Mouse (Mus musculus): ENCODE data around the gene Map3k11. TPM values are rescaled to one million over a fixed set of nuclear protein-coding genes. Genes with fewer than 3 reads are reported as not detected.

Map3k11 gene
- polyA plus RNA-seq, 1 experiment from 2014 or later: 22.4 TPM

GRCm38 (mm10) chr19:5742241-5742641, 53.7 kb downstream of the Map3k11 start:
- peak overlapping the region; percentile 98 for H3K9ac ChIP-seq (ENCODE audit: low read length)
- H3K27me3 ChIP-seq (ENCODE audit: control insufficient read depth, insufficient read depth, low read length): 0 out of 2 replicates have a peak, but pooled peaks cover 8% of the 10 kb centered on the region
- no peaks in the 10 kb centered on the region for H3K9me3 ChIP-seq (ENCODE audit: control insufficient read depth, low read length)
- peaks cover 31 to 49% of the 10 kb centered on the region in 2 experiments for H3K4me1 ChIP-seq (ENCODE audit: control insufficient read depth in 2 of 2, insufficient read depth in 2 of 2, low read length in 2 of 2)
- peaks cover under 1% of the 10 kb centered on the region for H3K36me3 ChIP-seq (ENCODE audit: control insufficient read depth, insufficient read depth, low read length)
- H3K4me2 ChIP-seq (ENCODE audit: low read length): peak overlapping the region; percentile 93
- H3K27ac ChIP-seq (replicated peaks in 1 of 2; ENCODE audit: control insufficient read depth in 1 of 2, insufficient read depth in 1 of 2, low read depth in 2 of 2, low read length in 2 of 2): peak overlapping the region; percentile 90 to 94
- under 1% methylated on average over 32 of the region's 32 CpGs for WGBS
- 0 out of 2 replicates have a peak, but pooled peaks have one; percentile 29 for ATAC-seq (ENCODE audit: insufficient number of reproducible peaks, insufficient read depth, low FRiP score, low read depth)
- H3K4me3 ChIP-seq (ENCODE audit: control insufficient read depth in 1 of 2, insufficient read depth in 1 of 2, low read depth in 1 of 2, low read length in 2 of 2): peak overlapping the region; percentile 74 to 79

GRCm38 (mm10) chr19:5743576-5743975, 55.0 kb downstream of the Map3k11 start:
- ATAC-seq (ENCODE audit: insufficient number of reproducible peaks, insufficient read depth, low FRiP score, low read depth): no peak
- Histone ChIP-seq H3K27ac (replicated peaks in 1 of 2; ENCODE audit: control insufficient read depth in 1 of 2, insufficient read depth in 1 of 2, low read depth in 2 of 2, low read length in 2 of 2) (no peak overlapping the region), H3K36me3 (ENCODE audit: control insufficient read depth, insufficient read depth, low read length) (peaks cover 5% of the 10 kb centered on the region), H3K9ac (ENCODE audit: low read length) (0 out of 2 replicates have a peak overlapping the region, but pooled peaks have one; percentile 98), H3K4me1 (ENCODE audit: control insufficient read depth in 2 of 2, insufficient read depth in 2 of 2, low read length in 2 of 2) (peaks cover 31 to 49% of the 10 kb centered on the region in 2 experiments), H3K9me3 (ENCODE audit: control insufficient read depth, low read length) (no peaks in the 10 kb centered on the region), H3K4me2 (ENCODE audit: low read length) (peak overlapping the region; percentile 93), H3K4me3 (ENCODE audit: control insufficient read depth in 1 of 2, insufficient read depth in 1 of 2, low read depth in 1 of 2, low read length in 2 of 2) (peak overlapping the region; percentile 1 to 74; a peak in 2 of 4 replicates), H3K27me3 (ENCODE audit: control insufficient read depth, insufficient read depth, low read length) (0 out of 2 replicates have a peak, but pooled peaks cover 11% of the 10 kb centered on the region)
- 62% methylated on average over 5 of the region's 5 CpGs for WGBS

- ATAC-seq (ENCODE audit: insufficient number of reproducible peaks, insufficient read depth, low FRiP score, low read depth): no peak
- H3K27ac ChIP-seq (replicated peaks in 1 of 2; ENCODE audit: control insufficient read depth in 1 of 2, insufficient read depth in 1 of 2, low read depth in 2 of 2, low read length in 2 of 2): no peak overlapping the region
- peak overlapping the region; percentile 63 for H3K9ac ChIP-seq (ENCODE audit: low read length)
- peak overlapping the region; percentile 19 to 27 for H3K4me3 ChIP-seq (ENCODE audit: control insufficient read depth in 1 of 2, insufficient read depth in 1 of 2, low read depth in 1 of 2, low read length in 2 of 2)
- WGBS: 10% methylated on average over 31 of the region's 36 CpGs
- no peaks in the 10 kb centered on the region for H3K9me3 ChIP-seq (ENCODE audit: control insufficient read depth, low read length)
- H3K4me1 ChIP-seq (ENCODE audit: control insufficient read depth in 2 of 2, insufficient read depth in 2 of 2, low read length in 2 of 2): peaks cover 27 to 39% of the 10 kb centered on the region in 2 experiments
- H3K27me3 ChIP-seq (ENCODE audit: control insufficient read depth, insufficient read depth, low read length): peaks cover 33% of the 10 kb centered on the region
- H3K4me2 ChIP-seq (ENCODE audit: low read length): peak overlapping the region; percentile 62
- H3K36me3 ChIP-seq (ENCODE audit: control insufficient read depth, insufficient read depth, low read length): peaks cover 14% of the 10 kb centered on the region
Observed at GRCm38 (mm10) chr19:5745756-5746710, 57.5 kb downstream of the Map3k11 start.

GRCm38 (mm10) chr19:5746907-5747363, 58.4 kb downstream of the Map3k11 start:
- H3K27me3 ChIP-seq (ENCODE audit: control insufficient read depth, insufficient read depth, low read length): peaks cover 42% of the 10 kb centered on the region
- no peak overlapping the region for H3K4me2 ChIP-seq (ENCODE audit: low read length)
- ATAC-seq (ENCODE audit: insufficient number of reproducible peaks, insufficient read depth, low FRiP score, low read depth): no peak
- no peaks in the 10 kb centered on the region for H3K9me3 ChIP-seq (ENCODE audit: control insufficient read depth, low read length)
- no peak overlapping the region for H3K27ac ChIP-seq (replicated peaks in 1 of 2; ENCODE audit: control insufficient read depth in 1 of 2, insufficient read depth in 1 of 2, low read depth in 2 of 2, low read length in 2 of 2)
- no peak overlapping the region for H3K4me3 ChIP-seq (ENCODE audit: control insufficient read depth in 1 of 2, insufficient read depth in 1 of 2, low read depth in 1 of 2, low read length in 2 of 2)
- no peak overlapping the region for H3K9ac ChIP-seq (ENCODE audit: low read length)
- WGBS: 28% methylated on average over 12 of the region's 12 CpGs
- H3K36me3 ChIP-seq (ENCODE audit: control insufficient read depth, insufficient read depth, low read length): peaks cover 14% of the 10 kb centered on the region
- H3K4me1 ChIP-seq (ENCODE audit: control insufficient read depth in 2 of 2, insufficient read depth in 2 of 2, low read length in 2 of 2): peaks cover 22 to 43% of the 10 kb centered on the region in 2 experiments

- Histone ChIP-seq H3K4me1 (ENCODE audit: control insufficient read depth in 2 of 2, insufficient read depth in 2 of 2, low read length in 2 of 2) (peaks cover 15 to 26% of the 10 kb centered on the region in 2 experiments; a peak in 3 of 4 replicates), H3K36me3 (ENCODE audit: control insufficient read depth, insufficient read depth, low read length) (peaks cover 27% of the 10 kb centered on the region), H3K9ac (ENCODE audit: low read length) (no peak overlapping the region), H3K4me2 (ENCODE audit: low read length) (no peak overlapping the region), H3K9me3 (ENCODE audit: control insufficient read depth, low read length) (no peaks in the 10 kb centered on the region), H3K4me3 (ENCODE audit: control insufficient read depth in 1 of 2, insufficient read depth in 1 of 2, low read depth in 1 of 2, low read length in 2 of 2) (no peak overlapping the region), H3K27ac (replicated peaks in 1 of 2; ENCODE audit: control insufficient read depth in 1 of 2, insufficient read depth in 1 of 2, low read depth in 2 of 2, low read length in 2 of 2) (no peak overlapping the region), H3K27me3 (ENCODE audit: control insufficient read depth, insufficient read depth, low read length) (peaks cover 59% of the 10 kb centered on the region)
- no peak for ATAC-seq (ENCODE audit: insufficient number of reproducible peaks, insufficient read depth, low FRiP score, low read depth)
- 72% methylated on average over 6 of the region's 6 CpGs for WGBS
Observed at GRCm38 (mm10) chr19:5749476-5749875, 60.9 kb downstream of the Map3k11 start.

GRCm38 (mm10) chr19:5750951-5751350, 62.4 kb downstream of the Map3k11 start:
- H3K27me3 ChIP-seq (ENCODE audit: control insufficient read depth, insufficient read depth, low read length): peaks cover 59% of the 10 kb centered on the region
- H3K4me1 ChIP-seq (ENCODE audit: control insufficient read depth in 2 of 2, insufficient read depth in 2 of 2, low read length in 2 of 2): peaks cover 10 to 18% of the 10 kb centered on the region in 2 experiments; a peak in 3 of 4 replicates
- no peak for ATAC-seq (ENCODE audit: insufficient number of reproducible peaks, insufficient read depth, low FRiP score, low read depth)
- no peak overlapping the region for H3K4me3 ChIP-seq (ENCODE audit: control insufficient read depth in 1 of 2, insufficient read depth in 1 of 2, low read depth in 1 of 2, low read length in 2 of 2)
- H3K27ac ChIP-seq (replicated peaks in 1 of 2; ENCODE audit: control insufficient read depth in 1 of 2, insufficient read depth in 1 of 2, low read depth in 2 of 2, low read length in 2 of 2): no peak overlapping the region
- H3K36me3 ChIP-seq (ENCODE audit: control insufficient read depth, insufficient read depth, low read length): peaks cover 29% of the 10 kb centered on the region
- no peak overlapping the region for H3K9ac ChIP-seq (ENCODE audit: low read length)
- no peak overlapping the region for H3K4me2 ChIP-seq (ENCODE audit: low read length)
- no peaks in the 10 kb centered on the region for H3K9me3 ChIP-seq (ENCODE audit: control insufficient read depth, low read length)
- 13% methylated on average over 22 of the region's 22 CpGs for WGBS

GRCm38 (mm10) chr19:5751742-5752141, 63.2 kb downstream of the Map3k11 start:
- H3K9me3 ChIP-seq (ENCODE audit: control insufficient read depth, low read length): no peaks in the 10 kb centered on the region
- H3K27me3 ChIP-seq (ENCODE audit: control insufficient read depth, insufficient read depth, low read length): peaks cover 56% of the 10 kb centered on the region
- H3K4me3 ChIP-seq (ENCODE audit: control insufficient read depth in 1 of 2, insufficient read depth in 1 of 2, low read depth in 1 of 2, low read length in 2 of 2): no peak overlapping the region
- no peak overlapping the region for H3K27ac ChIP-seq (replicated peaks in 1 of 2; ENCODE audit: control insufficient read depth in 1 of 2, insufficient read depth in 1 of 2, low read depth in 2 of 2, low read length in 2 of 2)
- 11% methylated on average over 20 of the region's 20 CpGs for WGBS
- H3K9ac ChIP-seq (ENCODE audit: low read length): no peak overlapping the region
- no peak for ATAC-seq (ENCODE audit: insufficient number of reproducible peaks, insufficient read depth, low FRiP score, low read depth)
- H3K4me2 ChIP-seq (ENCODE audit: low read length): no peak overlapping the region
- H3K36me3 ChIP-seq (ENCODE audit: control insufficient read depth, insufficient read depth, low read length): peaks cover 29% of the 10 kb centered on the region
- H3K4me1 ChIP-seq (ENCODE audit: control insufficient read depth in 2 of 2, insufficient read depth in 2 of 2, low read length in 2 of 2): peaks cover 2 to 18% of the 10 kb centered on the region in 2 experiments; a peak in 3 of 4 replicates

Measured in heart, embryonic 14.5 days (tissue).